Mouse (Mus musculus): ENCODE results near the gene Zfp120. TPM values are rescaled to one million over a fixed set of nuclear protein-coding genes. Genes with fewer than 3 reads are reported as not detected.
"Not testable (repeated sequence)": the region's sequence is repeated elsewhere in the genome, so short reads cannot be mapped to it uniquely, and the experiment has no call there.

Gene Zfp120
- 6.3 and 9.1 TPM in 2 replicates for total RNA-seq (2021)
- long read RNA-seq, experiment 1, full-length matches to known transcripts = 2 of 2 reads
- long read RNA-seq, experiment 1, partial matches to known transcripts = 0 of 2 reads
- long read RNA-seq, experiment 1, other reads (novel, unspliced or antisense) = 0 of 2 reads
- long read RNA-seq, experiment 2, full-length matches to known transcripts = 9 of 10 reads
- long read RNA-seq, experiment 2, partial matches to known transcripts = 0 of 10 reads
- long read RNA-seq, experiment 2, other reads (novel, unspliced or antisense) = 1 of 10 reads

DNA sequence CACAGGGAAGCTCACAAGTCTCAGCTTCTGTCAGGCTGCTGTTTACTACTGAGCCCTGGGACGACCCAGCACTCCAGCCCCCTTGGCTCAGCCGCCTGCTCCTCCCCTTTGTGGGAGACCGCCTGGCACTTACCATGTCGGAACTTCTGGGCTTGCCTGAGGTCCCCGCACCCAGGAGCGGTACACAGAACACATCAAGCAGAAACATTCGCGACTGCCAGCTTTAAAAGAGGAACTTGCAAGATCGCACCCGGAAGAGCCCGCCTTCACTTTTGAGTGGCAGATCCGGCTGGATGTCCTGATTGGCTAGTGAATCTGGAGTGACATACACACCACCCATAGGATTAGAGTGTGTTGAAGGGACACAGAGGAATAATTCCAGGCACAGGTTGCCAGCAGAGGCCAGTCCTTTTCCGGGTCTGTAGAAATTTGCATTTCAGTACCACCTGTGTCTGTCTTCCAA is at the start of gene Zfp120:
Gene Zfp120 (minus strand): TSS at position 274 of the 463 bp plus-strand sequence.
- peak; percentile 89 for DNase-seq

DNA sequence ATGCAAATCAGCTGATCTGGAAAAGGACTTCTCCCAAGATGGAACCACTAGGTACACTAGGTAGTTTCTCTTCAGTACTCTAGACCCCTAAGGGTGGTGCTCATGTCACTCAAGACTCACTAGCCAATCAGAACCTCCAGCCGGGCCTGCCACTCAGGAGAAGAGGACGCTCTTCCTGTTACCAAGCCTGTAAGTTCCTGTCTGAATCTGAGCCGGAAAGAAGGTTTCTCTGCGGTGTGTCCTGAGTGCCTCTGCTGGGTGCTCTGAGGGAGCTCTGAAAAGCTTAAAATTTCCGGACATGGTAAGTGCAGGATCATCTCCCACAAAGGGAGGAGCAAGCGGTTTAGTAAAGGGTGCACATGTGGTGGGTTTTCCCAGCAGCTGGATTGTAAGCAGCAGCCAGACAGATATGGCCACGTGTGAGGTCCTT is 45.1 kb upstream of the Zfp120 start, which contains the start of gene Gm14139:
Gene Gm14139 (plus strand): TSS at position 186 of the 430 bp plus-strand sequence.
- not testable (repeated sequence) for DNase-seq

GRCm38 (mm10) chr2:150181046-150181445 is 44.5 kb upstream of the Zfp120 start:
- not testable (repeated sequence) for DNase-seq

- not testable (repeated sequence) for DNase-seq
These were observed 43.1 kb upstream of the Zfp120 start, which contains the start of gene Gm10770 for GRCm38 (mm10) chr2:150179579-150179978. Gm10770 (minus strand) TSS chr2:150179679.

DNA sequence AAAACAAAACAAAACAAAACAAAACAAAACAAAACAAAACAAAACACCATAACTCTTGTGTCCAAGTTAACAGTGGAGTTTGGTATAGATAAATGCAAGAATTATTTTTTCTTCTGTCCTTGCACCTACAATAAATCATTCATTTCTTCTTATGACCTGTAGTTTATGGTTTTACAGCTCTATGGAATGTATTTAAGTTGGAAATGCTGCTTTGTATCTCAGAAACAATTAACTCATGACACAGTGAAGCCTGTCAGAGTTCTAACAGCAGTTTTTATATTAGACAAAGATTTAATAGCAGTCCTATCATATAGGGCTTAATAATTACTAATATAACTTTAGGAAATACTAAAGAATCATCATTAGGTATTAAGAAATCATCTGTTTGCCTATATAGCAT is 37.3 kb upstream of the Zfp120 start:
- no peak for DNase-seq

- DNase-seq = no peak
These were observed 30.2 kb upstream of the Zfp120 start for GRCm38 (mm10) chr2:150166703-150167102.

DNA sequence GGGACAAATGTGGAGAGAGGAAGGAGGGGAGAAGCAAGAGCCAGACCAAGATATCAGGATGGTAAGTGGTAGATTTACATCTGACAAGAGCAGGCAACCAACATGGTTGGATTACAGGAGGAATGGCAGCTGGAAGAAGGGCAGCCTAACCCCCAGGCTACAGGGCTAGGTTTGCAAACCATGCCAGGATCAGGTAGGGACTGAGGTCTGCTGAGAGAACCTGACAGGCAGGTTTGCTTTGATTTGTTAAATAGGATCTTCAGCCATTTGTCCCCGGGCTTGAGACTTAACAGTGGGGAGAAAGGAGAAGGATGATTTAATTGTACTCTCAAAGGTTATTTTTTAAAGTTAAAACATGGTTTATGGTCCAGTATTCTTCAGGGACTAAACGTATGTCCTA is 3.7 kb downstream of the Zfp120 start:
- DNase-seq = no peak

- DNase-seq = not testable (repeated sequence)
These were observed 4.5 kb downstream of the Zfp120 start for GRCm38 (mm10) chr2:150132002-150132401.

- DNase-seq = no peak
These were observed 25.1 kb downstream of the Zfp120 start for GRCm38 (mm10) chr2:150111247-150111912.

GRCm38 (mm10) chr2:150099618-150100017 is 36.9 kb downstream of the Zfp120 start:
- DNase-seq = peak; percentile 23

Other genes starting within 250 kb of the Zfp120 start
- gene Gm10770, start 43.0 kb upstream of the Zfp120 start, total RNA-seq (2021) = not detected in 2 replicates
- gene Gm14139, start 45.0 kb upstream of the Zfp120 start, total RNA-seq (2021) = 0.64 and 0.70 TPM in 2 replicates
- gene Zfp937, start 81.4 kb upstream of the Zfp120 start, total RNA-seq (2021) = 7.0 and 8.1 TPM in 2 replicates
- gene Gm21994, start 118.9 kb upstream of the Zfp120 start, total RNA-seq (2021) = 6.1 and 8.9 TPM in 2 replicates
- gene Gm14124, start 120.8 kb upstream of the Zfp120 start, total RNA-seq (2021) = 0.23 and 0.33 TPM in 2 replicates
- gene Gm10130, start 187.0 kb upstream of the Zfp120 start, total RNA-seq (2021) = 3.6 and 4.5 TPM in 2 replicates
- 4.4 and 4.7 TPM in 2 replicates for gene 3300002I08Rik, start 226.1 kb upstream of the Zfp120 start, total RNA-seq (2021)